Mouse (Mus musculus): ENCODE data around the gene Insyn1.

DNA sequence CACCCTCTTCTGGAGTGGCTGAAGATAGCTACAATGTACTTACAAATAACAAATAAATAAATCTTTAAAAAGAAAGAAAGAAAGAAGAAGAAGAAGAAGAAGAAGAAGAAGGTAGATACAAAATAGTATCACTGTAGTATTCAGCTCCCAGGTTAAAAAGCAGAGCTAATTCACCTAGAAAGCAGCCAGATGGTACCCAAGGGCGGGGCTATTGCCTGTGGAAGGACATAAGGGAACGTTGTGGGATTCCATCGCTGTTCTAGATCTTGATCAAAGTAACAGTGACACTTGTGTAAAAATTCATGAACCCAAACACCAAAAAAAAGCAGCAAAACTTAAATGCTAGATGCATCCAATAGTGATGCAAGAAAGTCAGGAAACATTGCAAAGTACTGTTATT is 31.6 kb downstream of the Insyn1 start:
- no peak for TF ChIP-seq CTCF (IDR thresholded peaks at IDR 0.05)
- TF ChIP-seq EP300 (IDR thresholded peaks at IDR 0.05; ENCODE audit: insufficient read depth, low read depth, low read length), result no peak
